Mouse (Mus musculus) embryo, embryonic 11 days (tissue): ENCODE measurements around the gene Vmn1r21.
A peak's percentile ranks its signal among the peaks of the same experiment; 100 is the strongest.
"Not testable (repeated sequence)": the region's sequence is repeated elsewhere in the genome, so short reads cannot be mapped to it uniquely, and the experiment has no call there.

Source experiments
- DNase-seq: peaks from one replicate; pipeline ENCODE4 v3.0.0-alpha.2; 2015

Vmn1r21 gene

GRCm38 (mm10) chr6:57850286-57850685, at the start of gene Vmn1r21:
Vmn1r21 (minus strand) TSS chr6:57850343.
- no peak for DNase-seq

GRCm38 (mm10) chr6:57859043-57860042, 9.2 kb upstream of the Vmn1r21 start:
- peak; percentile 75 for DNase-seq

GRCm38 (mm10) chr6:57851177-57851576, 1.0 kb upstream of the Vmn1r21 start:
- not testable (repeated sequence) for DNase-seq

GRCm38 (mm10) chr6:57839693-57840408, 10.3 kb downstream of the Vmn1r21 start:
- DNase-seq = no peak

- no peak for DNase-seq
Measured at GRCm38 (mm10) chr6:57825259-57825715, 24.9 kb downstream of the Vmn1r21 start.

DNA sequence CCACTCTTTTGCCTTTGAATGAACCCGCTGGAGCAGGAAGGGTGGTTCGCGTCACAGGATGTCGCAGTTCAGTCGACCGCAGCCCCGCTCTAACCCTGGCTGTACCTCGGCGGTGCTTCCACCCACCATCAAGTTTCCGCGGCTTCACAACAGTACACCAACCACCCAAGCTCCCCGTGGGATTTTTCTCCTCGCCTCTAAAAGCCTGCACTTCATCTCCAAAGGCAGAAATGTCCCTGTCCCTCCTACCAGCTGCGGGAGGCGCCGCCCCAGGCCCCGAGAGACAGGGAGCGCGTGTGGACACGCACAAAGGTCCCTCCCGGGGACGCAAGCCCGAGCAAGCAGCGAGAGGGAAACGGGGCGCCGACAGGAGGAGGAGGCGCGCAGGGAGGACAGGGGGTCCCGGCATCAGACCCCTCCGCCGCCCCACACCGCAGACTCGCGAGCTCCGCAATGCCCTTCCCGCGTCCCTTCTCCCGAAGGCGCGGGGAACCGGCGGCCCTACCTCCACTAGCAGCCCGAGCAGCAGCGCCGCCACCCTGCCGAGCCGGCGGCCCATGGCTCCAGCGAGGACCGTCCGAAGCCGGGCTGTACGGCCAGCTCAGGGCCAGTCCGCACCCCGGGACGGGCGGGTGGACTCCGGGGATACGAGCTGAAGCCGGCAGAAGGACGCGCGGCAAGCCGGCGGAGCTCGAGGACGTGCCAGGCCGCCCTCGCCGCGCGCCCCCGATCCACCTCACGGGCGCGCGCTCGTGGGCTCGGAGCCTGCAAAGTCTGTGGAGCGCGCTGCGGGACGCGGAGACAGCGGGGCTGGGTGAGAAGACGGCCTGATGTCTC, 25.5 kb downstream of the Vmn1r21 start, which contains the start of gene Vopp1:
Vopp1 (minus strand) TSS at position 738 of the 837 bp plus-strand sequence.
- peak; percentile 89 for DNase-seq

- DNase-seq = no peak
Measured at GRCm38 (mm10) chr6:57823461-57823860, 26.7 kb downstream of the Vmn1r21 start.

- peak; percentile 82 for DNase-seq
Measured at GRCm38 (mm10) chr6:57822648-57823410, 27.3 kb downstream of the Vmn1r21 start.

DNA sequence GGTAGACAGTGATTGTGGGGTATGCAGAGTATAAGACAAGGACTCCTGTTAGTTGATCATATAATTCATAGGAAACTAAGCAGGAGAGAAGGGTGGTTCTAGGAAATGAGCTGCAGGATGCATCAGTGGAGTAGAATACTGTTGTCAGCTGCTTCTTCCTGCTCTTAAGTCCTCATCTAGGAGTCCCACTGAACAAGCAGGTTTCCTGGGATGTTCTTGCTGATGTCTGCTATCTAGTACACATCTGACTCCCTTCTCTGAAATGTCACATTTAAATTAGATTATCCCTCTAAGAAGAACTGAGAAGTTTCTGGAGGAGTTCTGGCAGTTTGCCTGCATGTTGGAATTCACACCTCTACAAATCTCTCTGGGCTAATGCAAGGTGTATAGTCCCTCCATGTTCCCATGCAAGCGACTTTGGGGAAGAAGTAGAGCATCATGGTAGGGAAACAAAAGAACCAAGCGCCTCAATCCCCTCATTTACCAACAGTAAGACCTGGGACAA, 35.7 kb downstream of the Vmn1r21 start:
- DNase-seq = no peak

DNA sequence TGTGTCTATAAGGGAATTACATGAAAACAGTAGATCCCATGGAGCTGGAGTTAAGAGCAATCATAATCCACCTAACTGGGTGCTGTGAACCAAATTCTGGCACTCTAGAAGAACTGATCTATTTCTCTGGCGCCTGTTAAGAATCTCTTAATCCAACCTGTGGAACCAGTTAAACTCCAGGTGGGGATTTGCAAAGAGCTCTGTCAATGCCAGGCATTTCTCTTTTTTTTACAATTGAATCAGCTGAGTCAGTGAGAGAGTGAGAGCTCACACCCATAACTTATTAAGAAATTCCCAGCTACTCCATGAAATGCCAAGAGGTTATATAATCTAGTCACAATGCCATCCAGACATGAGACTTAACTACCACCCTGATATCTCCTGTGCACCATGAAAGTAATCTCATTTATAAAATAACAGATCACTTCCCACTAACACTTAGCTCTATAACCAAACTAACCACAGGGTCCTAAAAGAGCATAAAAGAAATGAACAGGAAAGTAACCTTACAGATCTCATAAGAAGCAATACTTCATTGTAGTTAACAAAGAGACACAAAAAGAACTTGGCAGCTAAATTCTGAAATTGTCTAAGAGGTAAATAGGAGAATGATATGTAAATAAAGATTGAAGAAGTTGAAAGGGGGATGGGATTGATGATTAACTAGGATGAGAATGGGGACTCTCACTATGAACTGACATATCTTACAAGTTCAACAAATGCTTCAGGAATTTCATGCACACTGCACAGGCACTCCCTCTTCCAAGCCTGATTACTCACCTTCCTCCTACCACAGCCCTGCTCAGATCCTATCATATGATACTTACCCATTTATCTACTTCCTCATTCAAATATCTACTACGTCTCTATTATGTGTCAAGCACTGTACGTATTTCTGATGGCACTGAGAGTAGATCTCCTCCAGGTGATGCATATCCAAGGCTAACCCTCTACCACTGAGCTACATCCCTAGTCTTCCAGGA, 38.1 kb downstream of the Vmn1r21 start:
- DNase-seq = no peak

DNA sequence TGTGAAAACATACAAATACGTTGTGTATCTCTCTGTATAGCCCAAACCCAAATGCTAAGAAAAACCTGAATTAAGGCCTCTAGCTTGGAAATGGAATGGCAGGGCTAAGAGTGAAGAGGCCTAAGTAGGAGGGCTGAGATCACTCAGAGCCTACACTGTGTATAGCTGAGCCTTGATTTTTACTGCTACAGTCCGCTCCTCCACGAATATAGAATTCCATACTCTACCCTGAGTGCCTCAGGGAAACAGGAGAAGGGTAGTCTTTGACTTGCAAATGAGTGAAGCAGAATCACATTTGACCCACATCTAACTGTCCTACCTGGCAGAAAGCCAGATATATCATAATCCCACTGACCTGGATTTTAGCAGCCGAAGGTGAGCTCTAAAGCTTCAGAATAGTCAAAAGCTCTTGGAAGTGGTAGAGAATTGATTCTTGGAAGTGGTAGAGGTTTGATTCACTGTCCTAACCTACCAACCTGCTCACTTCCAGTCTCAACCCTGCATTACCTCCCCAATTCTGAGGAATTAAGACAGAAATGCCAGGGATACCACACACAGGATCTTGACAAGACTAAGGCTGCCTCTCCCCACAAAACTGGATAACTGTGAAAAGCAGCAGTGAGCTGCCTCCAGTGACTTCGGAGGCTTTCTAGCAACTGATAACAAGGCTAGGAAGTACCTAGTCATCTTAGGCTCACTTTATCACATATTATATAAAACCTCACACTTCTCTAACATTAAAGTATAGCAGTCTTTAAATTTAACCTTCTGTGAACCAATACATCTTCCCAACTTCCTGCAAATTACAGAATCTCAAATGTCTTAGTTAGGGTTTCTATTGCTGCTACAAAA, 44.7 kb downstream of the Vmn1r21 start:
- DNase-seq = no peak

DNA sequence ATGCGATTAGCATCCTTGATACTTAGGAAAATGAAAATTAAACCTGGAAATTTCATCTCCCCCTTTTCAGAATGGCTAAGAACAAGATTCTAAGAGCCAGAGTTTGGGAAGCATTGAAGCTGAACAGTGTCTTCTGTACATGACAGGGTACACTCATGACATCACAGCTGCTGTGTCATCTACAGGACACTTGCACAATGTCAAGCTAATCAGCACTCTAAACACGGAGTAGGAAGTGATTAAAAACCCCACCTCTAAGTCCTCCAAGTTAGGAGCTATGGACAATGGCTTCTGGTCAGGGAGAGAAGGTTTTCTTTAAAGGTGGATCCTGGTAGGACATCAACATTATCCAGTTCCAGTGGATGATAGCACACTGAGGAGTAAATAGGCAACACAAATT, 47.0 kb downstream of the Vmn1r21 start:
- DNase-seq = no peak

DNA sequence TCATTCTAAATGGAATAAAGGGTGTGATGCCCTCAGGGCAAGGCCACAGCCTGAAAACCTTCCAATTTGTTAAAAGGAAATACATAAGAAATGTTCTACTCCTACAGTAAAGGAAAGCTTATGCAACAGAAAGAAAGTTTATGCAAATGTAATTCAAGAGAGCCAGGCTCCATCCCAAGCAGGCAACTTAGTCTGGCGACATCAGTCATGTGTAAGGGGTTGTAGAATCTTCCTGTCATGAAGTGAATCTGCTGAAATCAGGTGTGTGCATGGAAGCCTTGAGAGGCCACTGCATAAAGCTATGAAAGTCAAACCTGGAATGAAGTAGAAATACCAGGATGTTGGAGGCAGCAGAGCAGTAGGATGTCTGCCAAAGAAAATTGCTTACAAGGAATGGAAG, 51.2 kb downstream of the Vmn1r21 start:
- no peak for DNase-seq

DNA sequence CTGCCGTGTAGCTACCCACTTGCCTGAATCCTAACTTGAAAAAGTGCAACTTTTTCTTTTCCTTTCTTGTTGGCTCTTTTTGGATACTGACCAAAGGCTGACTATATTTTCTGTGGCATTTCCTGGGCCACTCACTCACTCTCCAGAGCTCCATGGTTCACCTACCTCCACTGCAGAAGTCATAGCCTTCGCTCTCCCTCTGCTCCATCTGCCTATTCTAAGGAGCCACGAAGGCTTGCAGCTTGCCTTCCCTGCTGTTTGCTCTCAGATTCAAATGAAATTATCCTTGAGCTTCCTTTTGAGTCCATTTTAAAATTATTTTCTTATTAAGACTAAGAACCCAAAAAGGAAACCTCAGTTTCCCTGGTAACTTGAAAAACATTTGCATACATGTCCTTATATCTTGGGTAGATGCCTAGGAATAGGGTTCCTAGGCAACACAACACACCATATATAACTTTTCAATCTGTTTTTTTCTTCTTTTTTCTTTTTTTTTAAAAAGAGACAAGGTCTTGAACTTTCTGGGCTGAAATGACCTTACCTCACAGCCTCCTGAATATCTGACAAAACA, 53.2 kb downstream of the Vmn1r21 start:
- DNase-seq = no peak

GRCm38 (mm10) chr6:57795835-57796234, 54.3 kb downstream of the Vmn1r21 start:
- no peak for DNase-seq
